Mouse (Mus musculus): Measurements from ENCODE around the gene Plekha8.
A peak's percentile ranks its signal among the peaks of the same experiment; 100 is the strongest.

Gene Plekha8

GRCm38 (mm10) chr6:54594469-54595329, at the start of gene Plekha8:
TSS of gene Plekha8 (plus strand) at chr6:54595111.
- DNase-seq = peak; percentile 90 to 93

GRCm38 (mm10) chr6:54548314-54549019, 46.4 kb upstream of the Plekha8 start:
- DNase-seq = peak; percentile 22 to 54

DNA sequence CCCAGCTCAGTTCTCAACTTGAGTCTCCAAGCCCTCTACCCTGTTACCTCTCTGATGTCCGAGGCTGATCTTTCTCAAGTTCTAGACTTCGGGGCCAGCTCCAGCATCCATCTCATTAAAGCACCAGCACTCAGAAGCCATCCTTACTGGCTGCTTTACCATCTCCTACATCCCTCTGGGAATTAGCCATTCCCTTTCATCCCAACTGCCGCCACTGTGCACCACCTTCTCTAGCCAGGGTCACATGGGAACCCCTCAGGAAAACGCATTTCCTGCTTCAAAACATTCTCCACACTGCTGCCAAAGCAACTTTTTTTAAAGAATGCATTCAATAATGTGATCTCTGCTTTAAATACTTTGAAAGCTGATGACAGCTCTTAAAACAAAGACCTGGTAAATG, 45.6 kb upstream of the Plekha8 start:
- no peak for DNase-seq

- DNase-seq = no peak
Observed at GRCm38 (mm10) chr6:54550801-54551323, 44.0 kb upstream of the Plekha8 start.

GRCm38 (mm10) chr6:54552721-54553413, 42.0 kb upstream of the Plekha8 start:
- DNase-seq = no peak

DNA sequence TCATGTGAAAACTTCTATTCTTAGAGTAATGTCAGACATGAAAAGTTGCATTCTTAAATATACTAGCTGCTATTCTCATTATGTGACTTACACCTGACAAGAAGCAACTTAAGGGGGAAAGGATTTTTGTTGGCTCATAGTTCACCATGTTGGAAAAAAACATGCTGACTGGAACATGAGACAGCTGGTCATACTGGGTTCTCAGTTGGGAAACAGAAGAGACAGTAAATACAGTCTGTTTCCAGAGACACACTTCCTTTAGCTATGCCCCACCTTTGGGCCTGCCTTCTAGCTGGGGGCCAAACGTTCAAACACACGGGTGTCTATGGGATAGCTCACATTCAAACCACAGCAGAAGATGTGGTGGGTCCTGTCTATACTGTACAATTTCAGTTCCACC, 41.3 kb upstream of the Plekha8 start:
- peak in 1 of 2 experiments; percentile 18 for DNase-seq

GRCm38 (mm10) chr6:54554341-54555110, 40.4 kb upstream of the Plekha8 start:
- no peak for DNase-seq

DNA sequence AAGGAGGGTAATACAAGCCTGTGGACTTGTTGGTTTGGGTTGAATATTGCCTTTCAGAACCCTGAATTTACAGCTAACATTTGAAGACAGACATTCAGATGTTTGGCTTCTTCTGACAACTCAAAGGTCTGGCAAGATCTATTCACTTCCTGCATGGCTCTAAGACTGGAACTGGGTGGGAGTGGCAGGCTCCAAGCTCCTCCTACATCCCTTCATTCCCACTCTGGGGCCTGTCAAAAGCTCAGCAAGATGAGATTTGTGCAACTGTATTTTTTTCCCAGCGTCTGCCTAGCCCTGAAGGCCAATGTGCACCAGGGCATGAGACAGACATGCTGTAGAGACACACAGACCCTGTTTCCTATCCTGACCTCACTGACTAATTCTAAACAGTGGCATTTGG, 39.1 kb upstream of the Plekha8 start:
- peak; percentile 18 to 52 for DNase-seq

GRCm38 (mm10) chr6:54557671-54558070, 37.2 kb upstream of the Plekha8 start:
- no peak for DNase-seq

- DNase-seq = no peak
Observed at GRCm38 (mm10) chr6:54558466-54558865, 36.4 kb upstream of the Plekha8 start.

GRCm38 (mm10) chr6:54562018-54562809, 32.7 kb upstream of the Plekha8 start:
- no peak for DNase-seq

GRCm38 (mm10) chr6:54563561-54563960, 31.4 kb upstream of the Plekha8 start:
- DNase-seq = no peak

DNA sequence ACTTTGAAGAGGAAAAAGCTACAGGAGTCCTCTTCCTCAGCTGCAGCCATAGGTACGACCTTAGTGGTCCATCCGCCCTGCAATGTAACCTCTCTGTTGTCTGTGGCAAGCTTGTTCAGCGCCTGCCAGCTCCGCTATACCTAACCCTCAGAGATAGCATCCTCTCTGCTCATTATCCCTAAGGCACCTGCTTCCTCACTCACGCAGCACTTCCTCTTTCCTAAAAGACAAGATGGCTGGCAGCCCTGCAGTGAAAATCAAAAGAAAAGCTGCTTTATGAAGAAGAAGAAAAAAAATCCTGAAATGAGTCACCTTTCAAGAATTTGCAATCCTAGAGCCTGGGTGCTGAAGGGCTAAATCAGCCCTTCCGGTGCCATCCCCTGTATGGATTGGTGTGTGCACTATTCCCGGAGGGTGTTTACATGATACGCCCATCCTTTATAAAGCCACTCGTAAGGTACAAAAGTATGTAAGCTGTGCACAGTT, 30.4 kb upstream of the Plekha8 start:
- no peak for DNase-seq

- no peak for DNase-seq
Observed at GRCm38 (mm10) chr6:54565012-54565411, 29.9 kb upstream of the Plekha8 start.

DNA sequence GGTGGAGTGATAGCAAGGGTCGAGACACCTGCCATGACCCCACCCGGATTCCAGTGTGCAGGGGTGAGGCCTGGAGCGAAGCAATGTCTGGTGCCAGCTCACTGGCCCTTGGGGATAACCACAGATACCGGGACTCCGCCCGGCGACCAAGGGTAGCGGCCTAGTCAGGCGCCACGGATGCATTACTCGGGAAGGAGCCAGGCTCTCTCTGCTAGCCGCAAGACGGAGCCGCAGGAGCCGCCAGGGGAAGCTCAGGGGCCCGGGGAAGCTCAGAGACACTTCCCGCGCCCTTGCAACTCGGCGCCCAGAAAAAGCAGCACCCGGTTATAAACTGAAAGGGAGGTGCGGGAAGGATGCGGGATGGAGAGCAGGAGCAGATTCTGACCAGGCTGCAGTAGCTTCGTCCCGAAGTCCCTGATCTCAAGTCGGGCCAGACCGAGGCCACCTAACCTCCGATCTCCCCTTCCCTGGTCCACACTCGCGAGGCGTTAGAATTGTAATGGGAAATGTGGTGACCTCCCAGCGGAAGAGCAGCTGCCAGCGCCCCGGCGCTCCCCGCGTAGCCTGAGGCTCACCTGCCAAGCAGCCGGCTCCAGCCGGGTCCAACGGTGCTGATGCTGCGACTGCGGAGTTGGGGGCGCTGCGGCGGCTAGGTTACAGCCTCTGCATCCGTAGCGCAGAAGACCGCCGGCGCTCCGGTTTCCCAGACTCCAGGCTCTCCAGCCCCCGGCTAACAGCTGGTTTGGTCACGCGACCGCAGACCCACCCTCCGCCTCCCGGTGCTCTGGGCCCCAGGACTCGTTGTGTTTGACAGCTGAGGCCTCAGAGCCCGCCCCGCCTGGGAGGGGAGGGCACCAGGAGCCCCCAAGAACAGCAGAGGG, 29.0 kb upstream of the Plekha8 start, which contains the start of gene Scrn1:
Scrn1 (minus strand) TSS at position 825 of the 881 bp plus-strand sequence.
- peak; percentile 50 to 58 for DNase-seq

DNA sequence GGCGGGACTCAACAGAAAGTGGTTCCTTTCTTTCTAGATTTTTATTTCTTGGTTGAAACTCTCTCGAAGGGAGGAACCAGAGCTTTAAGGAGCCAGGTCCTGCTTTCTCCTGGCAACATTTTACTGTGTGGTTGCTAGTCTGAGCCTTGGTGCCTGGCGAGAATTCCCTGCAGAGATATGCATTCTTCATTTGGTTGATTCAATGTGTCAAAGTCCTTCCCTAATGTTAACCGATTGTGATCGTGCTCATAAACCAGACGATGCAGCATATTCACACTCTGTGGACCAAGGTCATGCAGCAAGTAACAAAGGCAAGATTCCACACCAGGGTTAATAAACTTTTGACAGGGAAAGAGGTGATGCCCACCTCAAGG, 28.4 kb upstream of the Plekha8 start:
- DNase-seq = no peak

- no peak for DNase-seq
Observed at GRCm38 (mm10) chr6:54569776-54570175, 25.1 kb upstream of the Plekha8 start.

DNA sequence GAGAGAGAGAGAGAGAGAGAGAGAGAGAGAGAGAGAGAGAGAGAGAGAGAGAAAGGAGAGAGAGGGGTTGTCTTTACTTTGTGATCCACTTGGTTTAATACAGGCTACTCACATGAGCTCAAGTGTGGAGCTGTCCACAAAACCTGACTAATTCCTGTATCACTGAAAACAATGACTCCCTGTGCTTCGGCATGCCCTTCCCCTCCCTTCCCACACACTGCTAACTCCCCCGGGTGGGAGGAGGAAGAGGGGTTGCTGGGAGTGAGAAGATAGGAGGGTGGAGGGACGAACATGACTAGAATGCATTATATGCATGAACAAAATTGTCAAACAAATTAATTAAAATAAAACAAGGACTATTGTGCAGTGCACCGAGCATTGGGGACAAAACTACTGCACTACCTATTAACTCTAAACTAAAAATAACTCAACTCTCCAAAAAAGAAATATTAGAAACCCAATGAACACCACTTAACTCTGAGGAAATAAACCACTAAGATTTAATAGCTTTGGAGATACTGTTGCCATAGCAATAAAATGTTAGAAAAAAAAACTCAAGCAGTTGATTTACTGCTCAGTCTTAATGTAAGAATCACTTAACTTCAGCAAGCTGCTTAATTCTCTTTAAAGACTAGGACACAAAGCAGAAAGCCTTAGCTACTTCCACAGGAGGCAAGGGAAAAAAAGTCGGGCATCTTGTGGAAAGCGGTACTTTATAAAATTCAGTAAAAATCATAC, 21.5 kb upstream of the Plekha8 start:
- DNase-seq = no peak

- DNase-seq = peak; percentile 15 to 69
Observed at GRCm38 (mm10) chr6:54586175-54586574, 8.7 kb upstream of the Plekha8 start.

Measured in lung, adult 18-20 months (tissue).